Mouse (Mus musculus) lung, embryonic 16.5 days (tissue): ENCODE measurements around the gene Pou1f1. TPM values are rescaled to one million over a fixed set of nuclear protein-coding genes. Genes with fewer than 3 reads are reported as not detected.

Experiments used
- ATAC-seq: fragments of 200-750 bp; cut with Nextera tagmentation; 2 replicates; pipeline ENCODE4 v1.8.0; 2017; ENCODE audit warnings: low read depth, mild to moderate bottlenecking, moderate library complexity
- H3K27ac ChIP-seq: fragments of 300-500 bp; sonication (generic); 2 replicates; pipeline ENCODE4 v1.5.1; 2014; ENCODE audit warnings: mild to moderate bottlenecking, control low read depth, low read length
- H3K27me3 ChIP-seq: fragments of 300-500 bp; sonication (generic); 2 replicates; pipeline ENCODE4 v1.6.1; 2014; ENCODE audit warnings: low read depth, low read length, mixed read lengths; ENCODE audit not compliant: control insufficient read depth, insufficient read depth
- H3K36me3 ChIP-seq: fragments of 300-500 bp; sonication (generic); 2 replicates; pipeline ENCODE4 v1.6.1; 2014; ENCODE audit warnings: low read length; ENCODE audit not compliant: control insufficient read depth, insufficient read depth
- H3K4me1 ChIP-seq: fragments of 300-500 bp; sonication (generic); replicated peaks from 2 replicates; pipeline ENCODE4 v1.6.1; 2014; ENCODE audit warnings: low read length, mixed read lengths; ENCODE audit not compliant: control insufficient read depth, insufficient read depth
- H3K4me2 ChIP-seq: fragments of 300-500 bp; sonication (generic); 2 replicates; pipeline ENCODE4 v1.6.1; 2014; ENCODE audit warnings: low read depth, low read length, control low read depth
- H3K4me3 ChIP-seq: fragments of 300-500 bp; sonication (generic); 2 replicates; pipeline ENCODE4 v1.5.1; 2014; ENCODE audit warnings: mild to moderate bottlenecking, low read length, control low read depth
- H3K9ac ChIP-seq: fragments of 300-500 bp; sonication (generic); 2 replicates; pipeline ENCODE4 v1.6.1; 2014; ENCODE audit warnings: low read length, control low read depth
- H3K9me3 ChIP-seq: fragments of 300-500 bp; sonication (generic); 2 replicates; pipeline ENCODE4 v1.6.1; 2016; ENCODE audit warnings: low read length; ENCODE audit not compliant: control insufficient read depth
- WGBS: fragments of 180-500 bp; shearing (Covaris S2); extraction: QIAGEN DNeasy Blood & Tissue Kit; methylation state at CpG from one replicate; pipeline ENCODE4 v1.1.7; 2014; 5-methylcytosine and 5-hydroxymethylcytosine counted together
- polyA plus RNA-seq: library from polyadenylated mRNA; unstranded; fragments of >200 nt; fragmentation: Nextera tagmentation; extraction: Ambion mirVana; gene quantifications from 2 replicates; pipeline ENCODE4 v1.2.1, GENCODE M21; 2015

Pou1f1 gene
- polyA plus RNA-seq, 1 experiment from 2014 or later, result not detected

DNA sequence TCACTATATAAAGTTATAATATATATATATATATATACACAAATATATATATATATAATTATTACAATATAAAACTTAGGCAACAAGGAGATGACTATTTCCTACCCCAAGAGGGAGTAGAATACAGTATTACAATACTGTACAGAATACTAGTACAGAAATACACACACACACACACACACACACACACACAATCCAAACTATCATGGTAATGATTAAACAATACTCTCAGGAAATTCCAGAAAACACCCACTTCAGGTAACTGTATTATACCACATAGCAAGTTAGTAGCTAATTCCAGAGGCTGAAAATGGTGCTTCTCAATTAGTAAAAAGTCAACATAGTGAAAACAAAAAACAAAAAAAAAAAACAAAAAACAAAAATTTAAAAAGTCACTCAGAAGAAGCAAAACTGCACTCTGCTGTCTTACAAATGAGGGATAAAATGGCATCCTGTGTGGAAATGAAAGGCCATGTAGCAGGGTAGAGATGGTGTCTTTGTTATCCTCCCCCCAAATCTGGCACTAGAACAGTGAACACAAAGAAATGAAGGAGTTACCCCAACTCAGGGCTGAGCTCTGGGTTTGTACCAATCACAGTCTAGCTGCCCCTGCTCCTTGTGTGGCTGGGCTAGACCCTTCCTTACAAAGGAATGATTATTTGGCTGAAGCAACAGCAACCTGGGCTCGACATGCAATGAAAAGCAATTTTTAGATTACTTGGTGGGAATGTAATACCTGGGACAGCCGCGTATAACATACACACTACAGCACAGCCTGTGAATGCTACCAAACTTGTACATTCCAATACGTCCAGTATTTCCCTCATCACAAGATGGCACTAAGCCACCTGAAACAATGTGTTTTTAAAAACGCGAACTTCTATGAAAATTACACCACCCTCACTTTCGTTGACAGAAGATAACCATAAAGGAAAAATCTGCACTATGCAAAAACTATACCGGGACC, 41.0 kb downstream of the Pou1f1 start:
- Histone ChIP-seq H3K4me1 (peaks cover 11% of the 10 kb centered on the region), H3K27me3 (no peaks in the 10 kb centered on the region), H3K4me3 (peak overlapping the region; percentile 100), H3K27ac (no peak overlapping the region; the same call in 1 of the 2 replicates), H3K36me3 (no peaks in the 10 kb centered on the region), H3K9ac (peak overlapping the region; percentile 95), H3K9me3 (no peaks in the 10 kb centered on the region), H3K4me2 (peak overlapping the region; percentile 77)
- no peak for ATAC-seq
- WGBS, result 3% methylated on average over 8 of the region's 8 CpGs

DNA sequence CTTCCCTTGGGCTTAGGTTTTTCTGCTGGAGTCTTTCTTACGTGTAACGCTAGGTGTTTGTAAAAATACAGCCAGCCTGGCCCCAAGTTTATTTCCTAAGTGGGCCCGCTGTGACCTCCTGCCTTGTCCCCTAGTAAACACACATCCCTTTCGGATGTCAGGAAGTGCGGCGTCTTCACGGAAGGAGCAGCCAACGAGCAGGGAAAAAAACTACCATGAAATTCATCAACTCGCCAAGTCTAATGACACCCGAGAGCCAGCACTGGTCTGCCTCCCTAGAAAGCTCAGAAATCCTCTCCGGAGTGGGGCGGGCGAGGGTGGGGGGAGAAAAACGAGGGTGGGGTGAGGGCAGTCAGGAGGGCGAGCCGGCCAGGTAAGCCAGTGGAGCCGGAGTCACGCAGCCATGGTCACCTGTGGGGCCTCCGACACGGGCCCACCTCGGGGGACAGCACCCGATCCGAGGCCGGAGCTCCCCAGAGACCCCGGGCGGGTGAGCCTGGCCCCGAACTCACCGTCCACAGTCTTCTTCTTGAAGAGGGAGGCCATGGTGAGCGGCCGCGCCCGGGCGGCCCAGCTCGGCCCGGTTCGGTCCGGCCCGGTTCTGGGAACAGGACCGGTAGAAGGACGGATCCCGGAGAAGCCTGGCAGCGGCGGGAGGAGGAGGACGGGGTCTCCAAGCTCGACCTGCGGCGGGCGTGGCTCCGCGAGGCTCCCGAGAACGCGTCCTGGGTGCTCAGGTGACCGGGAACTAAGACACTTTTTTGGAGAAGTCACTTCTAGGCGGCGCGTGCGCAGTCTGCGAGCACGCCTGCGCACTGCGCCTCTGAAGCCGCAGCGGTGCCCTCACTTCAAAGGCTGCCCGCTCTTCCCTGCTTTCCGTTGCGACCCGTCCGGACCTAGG, 41.9 kb downstream of the Pou1f1 start, which contains the start of gene Chmp2b:
TSS of gene Chmp2b (minus strand) at position 764 of the 901 bp plus-strand sequence.
- Histone ChIP-seq H3K27me3 (no peaks in the 10 kb centered on the region), H3K36me3 (no peaks in the 10 kb centered on the region), H3K4me1 (peaks cover 11% of the 10 kb centered on the region), H3K9ac (peak within 1 kb of the TSS; percentile 95), H3K4me2 (peak within 1 kb of the TSS; percentile 77), H3K4me3 (peak within 1 kb of the TSS; percentile 100), H3K9me3 (no peaks in the 10 kb centered on the region), H3K27ac (peak within 1 kb of the TSS; percentile 31)
- peak; percentile 94 for ATAC-seq
- under 1% methylated on average over 62 of the region's 69 CpGs for WGBS

GRCm38 (mm10) chr16:65562864-65563206, 42.5 kb downstream of the Pou1f1 start:
- H3K27me3 ChIP-seq, result no peaks in the 10 kb centered on the region
- H3K9me3 ChIP-seq, result no peaks in the 10 kb centered on the region
- H3K9ac ChIP-seq, result peak overlapping the region; percentile 95
- WGBS, result 2% methylated on average over 10 of the region's 10 CpGs
- ATAC-seq, result peak; percentile 55; the same call in 1 of the 2 replicates
- H3K4me3 ChIP-seq, result peak overlapping the region; percentile 100
- no peaks in the 10 kb centered on the region for H3K36me3 ChIP-seq
- 0 out of 2 replicates have a peak overlapping the region, but pooled peaks have one; percentile 31 for H3K27ac ChIP-seq
- H3K4me2 ChIP-seq, result peak overlapping the region; percentile 77
- H3K4me1 ChIP-seq, result peaks cover 11% of the 10 kb centered on the region

DNA sequence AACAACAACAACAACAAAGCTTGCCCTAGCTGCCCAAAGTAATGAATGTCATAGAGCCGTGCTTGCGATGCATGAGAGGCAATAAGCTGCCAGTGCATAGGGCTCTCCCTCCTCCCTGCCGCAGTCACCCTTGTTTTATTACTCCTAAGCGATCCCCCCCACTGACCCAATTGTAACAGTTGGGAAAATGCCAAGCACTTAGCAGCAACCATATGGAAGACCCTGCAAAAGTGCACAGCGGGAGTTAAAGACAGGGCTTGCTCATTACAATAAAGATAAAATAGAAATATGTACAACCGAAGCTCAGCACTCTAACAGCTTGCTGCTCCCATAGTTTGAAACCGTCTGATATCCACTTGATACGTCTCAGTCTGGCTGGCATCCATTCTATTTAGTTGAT, 44.0 kb downstream of the Pou1f1 start:
- H3K4me1 ChIP-seq, result peaks cover 10% of the 10 kb centered on the region
- no peaks in the 10 kb centered on the region for H3K36me3 ChIP-seq
- no peaks in the 10 kb centered on the region for H3K27me3 ChIP-seq
- 71% methylated on average over 8 of the region's 8 CpGs for WGBS
- H3K9me3 ChIP-seq, result no peaks in the 10 kb centered on the region
- H3K27ac ChIP-seq, result no peak overlapping the region
- H3K4me2 ChIP-seq, result no peak overlapping the region
- no peak for ATAC-seq
- H3K4me3 ChIP-seq, result no peak overlapping the region
- H3K9ac ChIP-seq, result no peak overlapping the region

DNA sequence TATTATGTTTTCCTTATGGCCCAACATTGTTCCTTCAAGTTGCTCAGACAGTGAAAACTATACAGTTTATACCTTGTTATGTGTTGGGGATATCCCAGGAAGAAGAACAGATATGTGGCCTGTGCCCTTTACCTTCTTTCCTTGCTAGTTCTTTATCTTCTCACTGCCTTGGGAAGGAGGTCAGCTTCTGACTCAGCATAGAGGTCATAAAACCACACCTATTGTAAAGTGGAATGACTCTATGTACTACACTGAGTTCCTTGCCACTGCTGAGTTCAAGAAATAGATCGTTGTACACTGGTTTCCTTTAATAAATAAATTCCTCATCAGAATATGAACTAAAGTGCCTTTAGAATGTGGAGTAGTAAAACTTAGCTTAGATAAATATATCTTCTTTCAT, 44.6 kb downstream of the Pou1f1 start:
- no peaks in the 10 kb centered on the region for H3K9me3 ChIP-seq
- WGBS, result 90% methylated on average over 1 of the region's 1 CpGs
- H3K4me1 ChIP-seq, result peaks cover 9% of the 10 kb centered on the region
- no peak overlapping the region for H3K4me3 ChIP-seq
- H3K4me2 ChIP-seq, result no peak overlapping the region
- H3K9ac ChIP-seq, result no peak overlapping the region
- no peak for ATAC-seq
- H3K27me3 ChIP-seq, result no peaks in the 10 kb centered on the region
- H3K36me3 ChIP-seq, result no peaks in the 10 kb centered on the region
- H3K27ac ChIP-seq, result no peak overlapping the region

- H3K4me3 ChIP-seq, result no peak overlapping the region
- no peaks in the 10 kb centered on the region for H3K4me1 ChIP-seq
- H3K9me3 ChIP-seq, result no peaks in the 10 kb centered on the region
- ATAC-seq, result no peak
- 67% methylated on average over 4 of the region's 4 CpGs for WGBS
- H3K9ac ChIP-seq, result no peak overlapping the region
- no peaks in the 10 kb centered on the region for H3K27me3 ChIP-seq
- H3K4me2 ChIP-seq, result no peak overlapping the region
- H3K36me3 ChIP-seq, result no peaks in the 10 kb centered on the region
- H3K27ac ChIP-seq, result no peak overlapping the region
These were observed 48.5 kb downstream of the Pou1f1 start for GRCm38 (mm10) chr16:65568853-65569252.

DNA sequence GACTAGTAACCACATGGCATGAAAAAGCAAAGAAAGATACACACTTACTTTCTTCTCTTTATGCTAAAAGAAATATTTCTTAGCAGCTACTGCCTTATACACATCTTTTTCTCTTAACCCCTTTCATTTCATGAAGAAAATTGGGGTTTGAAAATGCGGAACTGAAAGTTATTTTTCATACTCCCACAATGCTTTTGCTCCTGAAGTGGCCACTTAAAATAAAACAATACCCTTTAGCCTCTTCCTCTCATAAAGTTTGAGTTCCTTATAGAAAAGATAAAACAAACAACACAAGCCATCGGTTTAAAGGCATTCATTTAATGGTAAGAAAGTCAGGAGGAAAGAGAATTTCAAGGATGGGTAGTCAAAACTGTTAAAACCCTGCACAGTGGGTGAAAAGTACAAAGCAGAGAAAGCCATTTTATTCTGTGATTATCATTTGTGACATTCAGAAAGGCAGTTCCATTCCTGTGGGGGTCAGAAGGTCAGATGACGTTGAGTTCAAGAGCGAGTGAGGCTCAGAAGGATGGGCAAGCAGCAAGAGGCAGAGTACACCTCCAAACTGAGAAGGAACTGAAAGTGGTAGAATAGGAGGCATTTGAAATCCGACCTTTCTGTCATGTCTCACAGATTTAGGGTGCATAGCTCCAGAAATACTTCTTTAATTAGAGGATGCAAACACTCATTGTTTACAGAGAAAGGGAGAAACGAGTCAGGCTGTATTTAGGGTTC, 57.2 kb downstream of the Pou1f1 start:
- Histone ChIP-seq H3K27me3 (no peaks in the 10 kb centered on the region), H3K27ac (no peak overlapping the region), H3K4me2 (no peak overlapping the region), H3K4me3 (no peak overlapping the region), H3K4me1 (no peaks in the 10 kb centered on the region), H3K9me3 (no peaks in the 10 kb centered on the region), H3K36me3 (no peaks in the 10 kb centered on the region), H3K9ac (no peak overlapping the region)
- WGBS, result 51% methylated on average over 6 of the region's 6 CpGs
- no peak for ATAC-seq
